Mouse (Mus musculus) gastrocnemius, postnatal 25 days (tissue): Measurements from ENCODE around the gene Zfp791. TPM values are rescaled to one million over a fixed set of nuclear protein-coding genes. Genes with fewer than 3 reads are reported as not detected.

Experiments
- microRNA-seq, 2 experiments: library from miRNA; unstranded; fragments of <30 nt; microRNA quantifications; one replicate each; pipeline ENCODE4 v1.2.0; 2021; ENCODE audit warnings: borderline replicate concordance in 2 of 2
- total RNA-seq, 2 experiments: library from RNA; stranded (reverse); gene quantifications; 1 replicate in 1 of 2; 2 replicates in 1 of 2; pipeline ENCODE4 v1.2.3; 2021

Zfp791 gene
- total RNA-seq, 2 experiments from 2014 or later = 1.00 to 1.4 TPM

Small RNAs within 50 kb of the gene (microRNA-seq; reads per million reads assigned to microRNA genes)
- gene Gm23388 = 0 to 1.5 reads per million in 2 experiments
- 0 reads per million in 2 experiments for gene Mir7070

Other genes starting within 250 kb of the Zfp791 start
- gene Gcdh, start 229.2 kb downstream of the Zfp791 start, total RNA-seq = 10 to 100 TPM; 34.7 to 34.8 TPM
- not detected for gene Klf1, start 221.2 kb downstream of the Zfp791 start, total RNA-seq
- gene Dnase2a, start 214.5 kb downstream of the Zfp791 start, total RNA-seq = 1 to 10 TPM; 4.5 to 5.7 TPM
- not detected for gene Mast1, start 185.7 kb downstream of the Zfp791 start, total RNA-seq
- not detected for gene Rtbdn, start 176.1 kb downstream of the Zfp791 start, total RNA-seq
- not detected for gene Gm49661, start 153.7 kb downstream of the Zfp791 start, total RNA-seq
- 100 to 1,000 TPM; 192 to 200 TPM for gene Prdx2, start 153.5 kb downstream of the Zfp791 start, total RNA-seq
- gene Rnaseh2a, start 153.3 kb downstream of the Zfp791 start, total RNA-seq = 10 to 100 TPM; 22.2 to 24.7 TPM
- 1 to 10 TPM; 5.1 to 6.9 TPM for gene Junb, start 144.4 kb downstream of the Zfp791 start, total RNA-seq
- 1 to 10 TPM; 1.1 to 1.3 TPM for gene Hook2, start 132.5 kb downstream of the Zfp791 start, total RNA-seq
- gene Best2, start 108.6 kb downstream of the Zfp791 start, total RNA-seq = not detected
- gene Asna1, start 97.8 kb downstream of the Zfp791 start, total RNA-seq = 10 to 100 TPM; 45.6 to 48.2 TPM
- gene Trir, start 96.3 kb downstream of the Zfp791 start, total RNA-seq = 10 to 100 TPM; 66.5 to 69.4 TPM
- gene Tnpo2, start 86.2 kb downstream of the Zfp791 start, total RNA-seq = 10 to 100 TPM; 23.5 to 27.9 TPM
- gene Fbxw9, start 63.0 kb downstream of the Zfp791 start, total RNA-seq = 1 to 10 TPM; 1.8 to 2.2 TPM
- gene Gm5741, start 55.1 kb downstream of the Zfp791 start, total RNA-seq = not detected
- 10 to 100 TPM; 18.6 to 20.3 TPM for gene Dhps, start 51.3 kb downstream of the Zfp791 start, total RNA-seq
- 10 to 100 TPM; 39.8 to 43.1 TPM for gene Wdr83os, start 42.4 kb downstream of the Zfp791 start, total RNA-seq
- 10 to 100 TPM; 14.9 to 21.8 TPM for gene Wdr83, start 41.8 kb downstream of the Zfp791 start, total RNA-seq
- gene Man2b1, start 39.8 kb downstream of the Zfp791 start, total RNA-seq = 10 to 100 TPM in 1 of 2 experiments, 1 to 10 TPM in 1; 7.3 to 12.6 TPM
- gene Cks1brt, start 28.8 kb upstream of the Zfp791 start, total RNA-seq = not detected
- gene Olfr371, start 102.9 kb upstream of the Zfp791 start, total RNA-seq = not detected
- 1 to 10 TPM; 4.7 to 4.9 TPM for gene Orc6, start 176.5 kb upstream of the Zfp791 start, total RNA-seq
- 10 to 100 TPM; 47.0 to 48.0 TPM for gene Vps35, start 176.7 kb upstream of the Zfp791 start, total RNA-seq